Mouse (Mus musculus) neural tube, embryonic 11.5 days (tissue): ENCODE data around the gene Mis18a. TPM values are rescaled to one million over a fixed set of nuclear protein-coding genes. Genes with fewer than 3 reads are reported as not detected.

ENCODE experiments used
- ATAC-seq: fragments of 200-750 bp; cut with Nextera tagmentation; 2 replicates; pipeline ENCODE4 v1.8.0; 2017; ENCODE audit warnings: moderate number of reproducible peaks, mild to moderate bottlenecking, moderate TSS enrichment, moderate library complexity; ENCODE audit not compliant: insufficient read depth, low FRiP score, low TSS enrichment
- DNase-seq: peaks from one replicate; pipeline ENCODE4 v3.0.0-alpha.2; 2015; ENCODE audit warnings: low spot score
- H3K27ac ChIP-seq: fragments of 300-500 bp; sonication (generic); 2 replicates; pipeline ENCODE4 v1.5.1; 2014; ENCODE audit warnings: low read depth, mild to moderate bottlenecking, low read length
- H3K27me3 ChIP-seq: fragments of 300-500 bp; sonication (generic); 2 replicates; pipeline ENCODE4 v1.6.1; 2014; ENCODE audit warnings: mild to moderate bottlenecking, low read length, mixed read lengths; ENCODE audit not compliant: control insufficient read depth, insufficient read depth
- H3K36me3 ChIP-seq: fragments of 300-500 bp; sonication (generic); 2 replicates; pipeline ENCODE4 v1.6.1; 2014; ENCODE audit warnings: mild to moderate bottlenecking, low read length, moderate library complexity, mixed read lengths; ENCODE audit not compliant: control insufficient read depth, insufficient read depth
- H3K4me1 ChIP-seq: fragments of 300-500 bp; sonication (generic); 2 replicates; pipeline ENCODE4 v1.6.1; 2014; ENCODE audit warnings: low read length, mixed read lengths; ENCODE audit not compliant: control insufficient read depth, insufficient read depth
- H3K4me2 ChIP-seq: fragments of 300-500 bp; sonication (generic); 2 replicates; pipeline ENCODE4 v1.6.1; 2014; ENCODE audit warnings: low read depth, mild to moderate bottlenecking, moderate library complexity
- H3K4me3 ChIP-seq: fragments of 300-500 bp; sonication (generic); 2 replicates; pipeline ENCODE4 v1.5.1; 2014; ENCODE audit warnings: low read depth, low read length
- H3K9ac ChIP-seq: fragments of 300-500 bp; sonication (generic); 2 replicates; pipeline ENCODE4 v1.6.1; 2014; ENCODE audit warnings: mild to moderate bottlenecking, low read length
- H3K9me3 ChIP-seq: fragments of 300-500 bp; sonication (generic); 2 replicates; pipeline ENCODE4 v1.6.1; 2016; ENCODE audit warnings: low read length; ENCODE audit not compliant: control insufficient read depth
- WGBS: fragments of 180-500 bp; shearing (Covaris S2); extraction: QIAGEN DNeasy Blood & Tissue Kit; methylation state at CpG from one replicate; pipeline ENCODE4 v1.1.7; 2014; 5-methylcytosine and 5-hydroxymethylcytosine counted together
- polyA plus RNA-seq: library from polyadenylated mRNA; unstranded; fragments of >200 nt; fragmentation: Nextera tagmentation; extraction: Ambion mirVana; gene quantifications from 2 replicates; pipeline ENCODE4 v1.2.1, GENCODE M21; 2014

Gene Mis18a
- polyA plus RNA-seq, 1 experiment from 2014 or later, result 63.6 TPM

DNA sequence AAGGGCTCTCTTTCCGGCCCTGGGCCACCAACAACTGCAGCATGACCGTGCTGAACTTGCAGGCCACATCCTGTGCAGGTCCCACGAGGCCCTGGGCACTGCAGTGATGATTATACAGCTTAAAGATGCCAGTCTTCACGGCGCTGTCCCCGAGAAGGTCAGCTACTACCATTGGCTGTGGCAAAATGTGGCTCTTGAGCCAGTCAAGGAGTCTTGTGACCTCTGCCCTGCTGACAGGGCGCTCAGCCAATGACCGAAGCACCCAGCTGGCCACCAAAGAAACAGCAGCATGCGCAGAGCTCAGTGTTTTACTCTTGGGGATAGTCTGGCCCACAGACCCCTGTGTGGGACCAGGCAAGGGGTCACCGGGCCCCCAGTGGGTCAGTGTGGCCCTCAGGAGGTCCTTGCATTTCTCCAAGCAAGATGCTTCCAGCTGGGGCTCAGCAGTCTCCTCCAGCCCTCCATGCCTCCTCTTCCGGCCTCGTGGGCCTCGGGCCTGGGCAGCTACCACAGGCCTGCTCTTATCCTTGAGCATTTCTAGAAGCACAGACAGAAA lies 26.3 kb upstream of the Mis18a start:
- peaks cover 4% of the 10 kb centered on the region for H3K36me3 ChIP-seq
- 92% methylated on average over 13 of the region's 13 CpGs for WGBS

DNA sequence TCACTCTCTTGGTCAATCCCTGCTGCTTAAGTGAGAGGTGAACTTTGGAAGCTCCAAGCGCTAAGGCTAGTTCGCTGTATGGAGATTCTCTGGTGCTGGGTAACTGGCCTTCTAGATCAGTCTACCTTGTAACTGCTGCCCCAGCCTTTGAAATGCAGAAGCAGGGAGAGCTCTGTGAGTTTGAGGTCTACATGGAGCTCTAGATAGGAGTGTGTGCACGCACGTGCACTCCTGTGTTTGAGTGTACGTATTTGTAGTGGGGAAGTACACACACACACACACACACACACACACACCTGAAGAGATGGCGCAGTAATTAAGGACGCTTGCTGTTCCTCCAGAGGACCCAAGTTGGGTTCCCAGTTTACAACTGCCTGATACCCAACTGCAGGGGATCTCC lies 21.0 kb upstream of the Mis18a start:
- no peak for ATAC-seq
- Histone ChIP-seq H3K4me3 (no peak overlapping the region), H3K4me1 (no peaks in the 10 kb centered on the region), H3K27me3 (no peaks in the 10 kb centered on the region), H3K9me3 (no peaks in the 10 kb centered on the region), H3K4me2 (no peak overlapping the region), H3K9ac (no peak overlapping the region), H3K36me3 (peaks cover 2% of the 10 kb centered on the region; the same call in 1 of the 2 replicates), H3K27ac (no peak overlapping the region)
- DNase-seq, result no peak
- 95% methylated on average over 7 of the region's 7 CpGs for WGBS

More for the DNA sequence above, 26.3 kb upstream of the Mis18a start:
- Histone ChIP-seq H3K27ac (no peak overlapping the region), H3K4me1 (no peaks in the 10 kb centered on the region), H3K9me3 (no peaks in the 10 kb centered on the region), H3K27me3 (no peaks in the 10 kb centered on the region), H3K9ac (no peak overlapping the region), H3K4me3 (no peak overlapping the region), H3K4me2 (no peak overlapping the region)
- DNase-seq (no peak), ATAC-seq (no peak)

- DNase-seq, result no peak
- Histone ChIP-seq H3K4me3 (no peak overlapping the region), H3K36me3 (peaks cover 2% of the 10 kb centered on the region; the same call in 1 of the 2 replicates), H3K4me2 (no peak overlapping the region), H3K4me1 (no peaks in the 10 kb centered on the region), H3K27ac (no peak overlapping the region), H3K9ac (no peak overlapping the region), H3K9me3 (no peaks in the 10 kb centered on the region), H3K27me3 (no peaks in the 10 kb centered on the region)
- ATAC-seq, result no peak
- 94% methylated on average over 6 of the region's 6 CpGs for WGBS
These were observed 19.9 kb upstream of the Mis18a start for GRCm38 (mm10) chr16:90747143-90747542.

GRCm38 (mm10) chr16:90738092-90738956 lies 11.1 kb upstream of the Mis18a start, which contains the start of gene Mrap:
TSS of gene Mrap (plus strand) at chr16:90738207.
- H3K4me3 ChIP-seq, result no peak within 1 kb of the TSS
- DNase-seq (no peak), ATAC-seq (no peak)
- H3K4me1 ChIP-seq, result no peaks in the 10 kb centered on the region
- 87% methylated on average over 26 of the region's 26 CpGs for WGBS
- H3K9me3 ChIP-seq, result no peaks in the 10 kb centered on the region
- H3K27ac ChIP-seq, result no peak within 1 kb of the TSS
- H3K36me3 ChIP-seq, result no peaks in the 10 kb centered on the region
- no peaks in the 10 kb centered on the region for H3K27me3 ChIP-seq
- H3K4me2 ChIP-seq, result no peak within 1 kb of the TSS
- H3K9ac ChIP-seq, result no peak within 1 kb of the TSS

GRCm38 (mm10) chr16:90736672-90737270 lies 9.6 kb upstream of the Mis18a start:
- Histone ChIP-seq H3K27me3 (no peaks in the 10 kb centered on the region), H3K9ac (no peak overlapping the region), H3K27ac (no peak overlapping the region), H3K4me3 (no peak overlapping the region), H3K4me2 (no peak overlapping the region), H3K36me3 (no peaks in the 10 kb centered on the region), H3K9me3 (no peaks in the 10 kb centered on the region), H3K4me1 (no peaks in the 10 kb centered on the region)
- 73% methylated on average over 10 of the region's 10 CpGs for WGBS
- DNase-seq (no peak), ATAC-seq (no peak)

- H3K4me3 ChIP-seq, result no peak overlapping the region
- no peaks in the 10 kb centered on the region for H3K36me3 ChIP-seq
- 89% methylated on average over 4 of the region's 4 CpGs for WGBS
- no peak for DNase-seq
- H3K4me1 ChIP-seq, result no peaks in the 10 kb centered on the region
- no peak overlapping the region for H3K9ac ChIP-seq
- H3K4me2 ChIP-seq, result no peak overlapping the region
- no peak for ATAC-seq
- H3K27ac ChIP-seq, result no peak overlapping the region
- H3K9me3 ChIP-seq, result no peaks in the 10 kb centered on the region
- no peaks in the 10 kb centered on the region for H3K27me3 ChIP-seq
These were observed 8.4 kb upstream of the Mis18a start for GRCm38 (mm10) chr16:90735611-90736010.

DNA sequence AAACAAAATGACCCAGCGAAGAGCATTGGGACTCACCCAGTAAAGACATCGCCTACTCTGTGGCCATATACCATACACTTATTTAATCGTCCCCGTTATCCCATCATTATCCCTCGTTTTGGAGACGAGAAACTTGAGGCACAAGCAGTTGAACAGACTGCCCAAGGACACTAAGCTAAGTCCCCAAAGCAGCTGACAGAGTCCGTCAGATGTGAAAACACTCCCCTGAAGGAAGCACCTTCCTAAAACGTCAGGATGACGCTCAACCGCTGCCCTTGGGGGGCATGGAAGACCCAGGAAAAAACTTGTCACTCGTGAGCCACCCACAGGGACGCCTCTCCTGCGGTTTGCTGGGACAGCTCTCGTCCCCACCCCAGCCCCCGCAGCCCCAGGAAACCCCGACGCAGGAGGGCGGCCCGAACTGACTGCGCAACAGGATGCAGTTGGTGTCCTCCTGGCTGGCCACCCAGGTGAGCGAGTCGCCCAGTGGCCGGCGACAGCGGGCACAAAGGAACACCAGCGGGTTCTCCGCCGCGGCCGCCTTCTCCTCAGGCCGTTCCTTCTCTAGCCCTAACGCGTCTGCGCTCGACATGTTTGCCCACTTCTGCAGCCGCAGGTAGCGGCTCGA lies 490 bp downstream of the Mis18a start:
- peaks cover 6% of the 10 kb centered on the region for H3K4me1 ChIP-seq
- H3K27ac ChIP-seq, result no peak overlapping the region
- peak overlapping the region; percentile 97 for H3K4me2 ChIP-seq
- peak overlapping the region; percentile 79 for H3K9ac ChIP-seq
- H3K36me3 ChIP-seq, result no peaks in the 10 kb centered on the region; the same call in 1 of the 2 replicates
- H3K9me3 ChIP-seq, result no peaks in the 10 kb centered on the region
- H3K4me3 ChIP-seq, result peak overlapping the region; percentile 77
- ATAC-seq (peak; percentile 70), DNase-seq (no peak)
- no peaks in the 10 kb centered on the region for H3K27me3 ChIP-seq
- 7% methylated on average over 38 of the region's 38 CpGs for WGBS

DNA sequence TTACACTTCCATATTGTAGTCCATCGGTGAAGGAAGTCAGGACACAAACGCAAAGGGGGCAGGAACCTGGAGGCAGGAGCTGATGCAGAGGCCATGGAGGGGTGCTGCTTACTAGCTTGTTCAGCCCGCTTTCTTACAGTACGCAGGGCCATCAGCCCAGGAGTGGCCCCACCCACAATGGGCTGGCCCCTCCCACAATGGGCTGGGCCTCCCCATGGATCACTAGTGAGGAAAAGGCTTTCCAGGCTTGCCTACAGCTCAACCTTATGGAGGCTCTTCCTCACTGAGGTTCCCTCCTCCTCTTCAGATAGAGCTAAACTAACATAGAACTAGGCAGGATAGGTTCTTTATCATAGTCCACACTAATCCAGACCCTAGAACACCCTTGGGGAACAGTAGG lies 3.2 kb downstream of the Mis18a start:
- no peak overlapping the region for H3K27ac ChIP-seq

More for the DNA sequence above, 3.2 kb downstream of the Mis18a start:
- WGBS, result 96% methylated on average over 4 of the region's 4 CpGs
- Histone ChIP-seq H3K4me1 (peaks cover 6% of the 10 kb centered on the region), H3K9ac (no peak overlapping the region), H3K4me3 (no peak overlapping the region), H3K27me3 (no peaks in the 10 kb centered on the region), H3K9me3 (no peaks in the 10 kb centered on the region), H3K4me2 (no peak overlapping the region), H3K36me3 (peaks cover 7% of the 10 kb centered on the region)
- DNase-seq (no peak), ATAC-seq (no peak)
